Mouse (Mus musculus): ENCODE measurements at regions not wholly inside any gene's neighbourhood (a gene's known extent, or its start where the extent isn't known, plus 50 kb on each side); places are given as distances from the start of the nearest gene placed in this dataset.

GRCm38 (mm10) chr4:32153356-32153755 is 85.2 kb upstream of the Bach2 start:
- peak; percentile 34 for DNase-seq

GRCm38 (mm10) chr4:32156965-32157364 is 81.6 kb upstream of the Bach2 start:
- no peak for DNase-seq

- no peak for DNase-seq
These were observed 80.2 kb upstream of the Bach2 start for GRCm38 (mm10) chr4:32158451-32158850.

DNA sequence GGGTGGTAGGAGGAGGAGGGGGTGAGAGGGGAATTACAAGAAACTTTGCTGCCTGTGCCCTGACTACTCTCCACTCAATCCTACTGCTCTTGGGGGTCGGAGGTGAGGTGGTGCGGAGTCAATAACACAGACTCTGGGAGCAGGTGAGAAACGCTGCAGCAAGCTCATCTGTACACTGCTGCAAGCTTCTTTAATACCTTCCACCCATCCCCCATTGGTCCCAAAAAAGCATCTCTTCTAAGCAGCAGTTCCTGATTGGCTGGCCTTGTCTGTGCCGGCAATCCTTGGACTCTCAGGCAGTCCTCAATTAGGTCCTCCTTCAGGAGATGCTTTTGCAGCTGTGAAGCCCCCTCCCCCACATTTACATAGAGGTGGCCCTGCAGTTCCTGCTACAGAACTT is 79.7 kb upstream of the Bach2 start:
- DNase-seq: no peak

DNA sequence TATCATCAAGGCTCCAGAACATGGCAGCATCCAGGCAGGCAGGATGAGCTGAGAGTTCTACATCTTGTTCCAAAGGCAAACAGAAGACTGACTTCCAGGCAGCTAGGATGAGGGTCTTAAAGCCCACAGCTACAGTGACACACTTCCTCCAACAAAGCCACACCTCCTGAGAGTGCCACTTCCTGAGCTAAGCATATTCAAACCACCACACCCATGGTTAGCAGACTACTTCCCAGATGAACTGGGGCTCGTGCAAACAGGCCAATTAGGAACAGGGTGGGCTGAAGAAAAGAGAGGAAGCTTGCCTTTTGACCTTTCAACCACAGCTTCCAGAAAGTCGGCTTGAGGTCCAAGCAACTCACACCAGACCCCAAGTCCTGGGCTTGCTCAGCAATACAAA is 77.8 kb upstream of the Bach2 start:
- DNase-seq: no peak

- peak; percentile 15 for DNase-seq
These were observed 76.5 kb upstream of the Bach2 start for GRCm38 (mm10) chr4:32161871-32162656.

DNA sequence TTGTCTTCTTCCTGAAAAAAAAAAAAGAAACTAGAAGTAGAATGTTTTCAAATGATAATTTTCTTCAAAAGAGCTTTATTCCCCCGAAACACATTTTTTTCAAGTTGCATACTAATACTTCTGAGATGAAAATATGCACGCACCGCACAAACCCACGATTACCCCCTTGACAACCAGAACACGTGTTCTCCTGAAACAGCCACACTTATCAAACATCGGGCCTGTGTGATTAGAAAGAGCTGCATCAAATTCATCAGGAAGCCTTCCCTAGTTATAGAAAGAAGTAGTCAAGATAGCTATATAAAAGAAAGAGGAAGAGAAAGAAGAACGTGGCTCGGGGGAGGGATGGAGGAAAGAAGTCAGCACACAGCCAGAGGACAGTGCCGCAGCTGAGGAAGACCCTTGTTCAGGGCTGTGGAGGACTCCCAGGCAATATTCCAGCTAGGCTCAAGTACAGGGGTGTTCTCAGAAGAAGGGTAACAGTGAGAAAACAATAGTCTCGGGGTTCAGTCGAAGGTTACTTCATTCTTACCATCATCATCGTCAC is 75.8 kb upstream of the Bach2 start:
- DNase-seq: no peak

DNA sequence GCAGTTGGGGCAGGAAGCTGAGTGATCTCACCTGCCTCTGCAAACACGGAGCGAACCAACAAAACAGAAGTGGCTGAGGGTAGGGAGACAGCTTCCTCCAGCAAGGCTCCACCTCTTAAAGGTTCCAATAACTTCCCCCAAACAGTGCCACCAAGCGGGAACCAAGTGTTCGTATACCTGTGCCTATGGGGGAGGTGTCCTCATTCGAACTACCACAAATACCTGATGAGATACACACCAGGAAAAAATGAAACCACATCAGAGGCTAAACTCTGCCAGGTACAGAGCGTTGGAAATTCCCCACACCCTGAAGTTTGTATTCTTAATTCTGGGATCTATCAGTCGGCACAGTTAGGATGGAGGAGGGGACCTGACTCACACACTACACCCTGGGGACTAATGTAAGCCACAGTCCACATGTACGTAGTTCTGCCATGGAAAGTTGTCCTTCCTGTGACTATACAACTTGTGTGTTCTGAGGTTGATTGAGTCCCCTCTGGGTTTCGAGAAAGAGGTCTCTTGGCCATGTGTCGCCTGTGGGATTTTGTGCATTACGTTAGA is 74.4 kb upstream of the Bach2 start:
- DNase-seq: no peak

DNA sequence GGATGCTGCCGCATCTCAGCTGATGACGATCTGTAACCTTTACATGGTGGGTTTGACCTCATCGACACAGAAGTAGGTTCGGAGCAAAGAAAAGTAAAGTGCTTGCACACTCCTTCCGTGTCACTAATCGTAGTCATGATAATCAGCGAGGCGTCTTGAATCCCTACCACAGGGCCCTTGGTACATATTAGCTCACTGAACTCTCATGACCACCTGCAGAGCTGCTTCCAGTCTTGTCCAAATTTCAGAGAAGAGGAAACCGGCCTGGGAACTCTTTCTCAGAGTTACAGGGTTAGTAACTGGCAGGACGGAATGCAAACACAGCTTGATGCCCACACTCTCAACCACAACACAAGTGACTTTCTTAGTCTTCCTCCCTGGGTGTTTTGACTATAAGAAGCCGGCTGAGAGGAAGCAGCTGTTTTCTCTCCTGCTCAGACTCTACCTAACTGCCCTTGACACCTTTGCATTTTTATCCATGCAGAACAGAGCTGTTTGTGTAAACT is 73.8 kb upstream of the Bach2 start:
- DNase-seq: no peak

DNA sequence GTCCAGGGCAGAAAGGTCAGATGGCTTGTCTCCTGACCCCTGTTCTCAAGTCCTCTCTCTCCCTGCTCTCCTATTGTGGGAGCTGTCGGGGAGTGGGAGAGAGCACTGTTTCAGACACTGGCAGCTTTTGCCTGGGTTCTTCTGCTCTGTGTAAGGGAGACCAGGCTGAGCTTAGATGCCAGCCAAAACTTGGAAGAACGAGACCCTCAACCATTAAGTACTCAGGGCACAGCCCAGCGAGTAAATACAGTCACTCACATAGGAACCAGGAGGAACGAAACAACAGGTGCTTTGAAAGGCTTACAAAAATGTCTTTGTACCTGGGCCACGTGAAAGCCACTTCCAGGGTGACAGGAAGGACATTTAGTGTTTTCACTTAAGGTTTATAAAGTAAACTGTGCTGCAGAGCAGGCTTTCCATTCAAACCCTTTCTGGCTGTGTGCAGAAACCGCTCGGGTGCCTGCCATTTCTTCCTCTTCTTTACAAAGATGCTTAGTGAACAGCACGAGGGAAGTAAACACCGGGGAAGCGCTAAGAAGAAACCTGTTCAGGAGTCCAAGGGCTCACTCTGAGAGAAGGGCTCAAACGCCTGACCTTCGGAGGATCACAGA is 72.6 kb upstream of the Bach2 start:
- no peak for DNase-seq

DNA sequence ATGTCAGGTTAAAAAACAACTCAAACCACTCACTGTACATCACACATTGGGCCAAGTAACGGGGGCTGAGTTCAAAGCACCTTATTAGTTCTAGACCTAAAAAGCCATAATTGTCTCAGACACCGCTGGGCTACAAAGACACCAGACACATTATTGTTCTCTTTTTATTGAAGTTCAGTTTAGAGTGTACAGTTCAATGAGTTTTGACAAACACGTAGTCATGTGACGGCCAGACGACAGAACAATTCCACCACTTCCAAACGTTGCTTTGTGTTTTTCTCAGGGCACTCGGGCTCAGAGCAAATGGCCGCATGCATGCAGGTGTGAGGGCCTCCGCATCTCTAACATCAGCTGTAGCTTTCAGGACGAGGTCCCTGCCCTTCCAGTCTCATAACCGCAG is 71.5 kb upstream of the Bach2 start:
- no peak for DNase-seq

DNA sequence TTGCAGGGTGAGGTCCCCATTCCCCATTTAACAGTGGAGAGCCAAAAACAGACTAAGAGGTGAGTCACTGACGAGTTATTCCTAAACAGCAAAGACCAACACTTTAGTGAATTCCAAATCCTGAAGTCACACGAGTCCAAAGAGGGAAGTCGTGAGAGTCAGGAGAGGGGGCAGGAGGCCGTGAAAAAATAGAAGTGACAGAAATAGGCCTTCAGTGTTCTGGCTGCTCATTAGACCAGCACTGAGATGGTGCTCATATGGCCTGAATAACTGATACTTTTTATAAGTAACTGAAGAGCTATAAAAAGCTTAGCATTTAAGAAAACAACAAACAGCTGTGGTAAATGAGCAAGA is 68.5 kb upstream of the Bach2 start:
- DNase-seq: no peak

DNA sequence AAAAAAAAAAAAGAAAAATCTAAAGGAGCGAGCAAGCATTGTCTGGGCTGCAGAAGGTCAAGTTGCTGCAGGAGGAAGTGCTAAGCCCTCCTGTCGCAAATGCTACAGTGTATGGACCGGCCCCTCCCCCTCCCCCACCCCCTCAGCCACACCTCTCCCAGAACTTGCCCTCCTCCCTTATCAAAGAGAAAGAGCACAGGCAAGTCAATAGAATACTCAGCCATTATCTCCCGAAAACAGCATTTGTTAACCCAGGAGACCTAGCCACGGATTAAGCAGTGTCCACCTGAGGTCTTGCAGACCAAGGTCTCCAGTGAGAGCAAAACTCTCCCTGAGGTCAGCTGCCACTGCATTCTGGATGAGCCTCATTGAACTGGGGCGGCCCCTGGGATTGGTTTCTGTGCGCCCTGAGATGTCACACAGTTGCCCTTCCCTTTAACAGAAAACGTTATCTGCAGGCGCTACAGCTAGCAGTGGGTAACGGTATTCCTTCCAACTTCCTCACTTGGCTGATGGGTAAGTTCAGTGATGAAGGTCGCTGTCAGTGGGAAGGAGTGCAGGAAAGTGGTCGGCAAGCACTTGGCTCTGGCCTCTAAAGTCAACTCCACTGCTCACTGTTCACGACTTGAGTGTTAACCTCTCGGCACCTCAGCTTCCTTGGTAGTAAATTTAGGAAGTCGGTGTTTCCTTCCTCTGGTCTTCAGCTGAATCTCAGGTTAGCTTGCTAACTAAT is 68.0 kb upstream of the Bach2 start:
- DNase-seq: no peak

DNA sequence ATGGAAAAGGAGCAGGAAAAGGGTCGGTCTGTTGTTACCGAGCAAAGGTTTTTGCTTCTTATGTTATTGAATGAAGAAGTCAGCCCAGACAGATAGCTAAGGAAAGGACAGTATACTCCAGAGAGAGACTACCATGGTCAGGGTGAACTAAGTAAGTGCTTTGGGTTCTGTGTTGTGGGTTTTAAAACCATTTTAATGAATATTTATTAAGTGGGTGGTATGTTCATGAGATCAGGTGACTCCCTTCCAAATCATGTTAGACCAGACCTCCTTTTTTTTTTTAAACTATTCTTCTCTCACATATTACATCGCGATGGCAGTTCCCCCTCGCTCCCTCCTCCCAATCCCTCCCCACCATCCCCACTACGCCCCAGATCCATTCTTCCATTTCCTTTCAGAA is 67.3 kb upstream of the Bach2 start:
- DNase-seq: no peak

DNA sequence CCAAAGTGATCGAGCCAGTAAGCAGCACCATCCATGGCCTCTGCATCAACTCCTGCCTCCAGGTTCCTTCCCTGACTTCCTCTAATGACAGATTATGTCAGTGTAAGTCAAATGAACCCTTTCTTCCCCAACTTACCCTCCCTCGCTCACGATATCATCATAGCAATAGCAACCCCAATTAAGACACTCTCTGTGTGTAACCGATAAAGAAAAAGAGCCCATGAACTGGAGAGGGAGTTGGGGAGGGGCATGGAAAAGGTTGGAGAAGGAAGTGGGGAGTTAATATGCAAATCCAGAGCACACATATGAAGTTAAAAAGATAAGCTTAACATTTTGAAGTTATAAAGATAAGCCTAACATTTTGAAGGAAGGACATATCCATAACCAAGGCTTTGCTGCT is 65.6 kb upstream of the Bach2 start:
- no peak for DNase-seq

- no peak for DNase-seq
These were observed 63.8 kb upstream of the Bach2 start for GRCm38 (mm10) chr4:32174771-32175170.

- peak; percentile 16 for DNase-seq
These were observed 63.4 kb upstream of the Bach2 start for GRCm38 (mm10) chr4:32175231-32175630.

DNA sequence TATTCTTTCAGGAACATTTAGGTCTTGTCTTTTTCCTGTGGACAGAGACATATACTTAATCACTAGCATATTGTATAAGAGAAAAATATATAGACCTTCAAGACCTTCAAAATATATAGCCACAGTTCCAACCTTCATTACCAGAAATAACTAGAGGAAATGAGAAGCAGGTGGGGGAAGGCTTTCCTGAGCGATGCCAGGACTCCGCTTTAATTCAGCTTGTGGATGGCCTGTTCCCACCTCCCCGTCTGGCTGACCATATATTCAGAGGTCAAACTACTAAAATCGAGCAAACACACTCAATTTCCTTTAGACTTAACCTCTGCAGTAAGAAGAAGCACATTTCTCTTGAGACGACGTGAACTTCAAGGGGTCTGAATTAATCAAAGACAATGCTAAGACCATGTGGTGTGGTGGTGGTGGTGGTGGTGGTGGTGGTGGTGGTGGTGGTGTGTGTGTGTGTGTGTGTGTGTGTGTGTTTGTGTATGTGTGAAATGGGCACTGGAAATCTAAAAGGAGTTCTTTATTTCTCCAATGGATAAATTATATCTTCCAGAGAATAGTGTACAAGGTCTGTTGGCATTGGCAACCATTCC is 62.7 kb upstream of the Bach2 start:
- DNase-seq: no peak

DNA sequence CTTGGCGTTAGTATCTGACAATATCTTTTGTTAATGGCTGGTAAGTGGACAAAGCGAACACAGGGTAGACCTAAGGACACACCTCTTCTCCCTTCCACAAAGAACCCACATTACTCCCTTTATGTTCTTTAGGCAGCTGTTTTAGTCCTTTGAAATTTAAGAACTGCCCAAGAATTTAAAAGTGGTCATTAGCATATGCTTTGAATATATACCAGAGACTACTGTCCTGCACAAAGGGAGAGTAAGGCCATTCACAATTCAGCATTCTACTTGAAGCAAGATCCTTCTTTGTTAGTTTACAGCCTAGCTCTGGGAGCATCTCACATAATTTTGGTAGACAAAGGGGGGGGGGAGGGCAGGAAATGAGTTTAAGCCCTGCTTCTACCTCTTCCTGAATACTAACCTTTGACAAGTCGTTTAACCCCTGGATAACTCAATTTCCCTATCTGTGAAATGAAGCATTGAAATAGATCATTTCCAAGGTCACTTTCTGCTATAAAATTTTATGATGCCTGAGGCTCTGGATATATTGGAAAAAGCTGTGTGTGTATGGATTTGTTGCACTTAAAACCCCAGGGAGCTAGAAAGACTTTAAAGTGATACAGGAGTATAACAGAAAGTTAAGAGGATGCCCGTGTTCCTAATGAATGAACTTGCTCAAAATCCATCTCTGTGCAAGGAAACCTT is 62.0 kb upstream of the Bach2 start:
- DNase-seq: no peak

- no peak for DNase-seq
These were observed 60.5 kb upstream of the Bach2 start for GRCm38 (mm10) chr4:32177933-32178639.

GRCm38 (mm10) chr4:32179707-32180241 is 58.8 kb upstream of the Bach2 start:
- DNase-seq: peak; percentile 38
